Mouse (Mus musculus) right cerebral cortex, adult 2 months (tissue): ENCODE results near the gene Fgd4.
"Not testable (repeated sequence)": the region's sequence is repeated elsewhere in the genome, so short reads cannot be mapped to it uniquely, and the experiment has no call there.

ENCODE experiments used
- DNase-seq, 2 experiments: peaks; one replicate each; pipeline ENCODE4 v3.0.0; 2021 to 2022; ENCODE audit warnings: low spot score in 2 of 2

Gene Fgd4

GRCm38 (mm10) chr16:16542956-16543441, 57.4 kb downstream of the Fgd4 start:
- no peak for DNase-seq

DNA sequence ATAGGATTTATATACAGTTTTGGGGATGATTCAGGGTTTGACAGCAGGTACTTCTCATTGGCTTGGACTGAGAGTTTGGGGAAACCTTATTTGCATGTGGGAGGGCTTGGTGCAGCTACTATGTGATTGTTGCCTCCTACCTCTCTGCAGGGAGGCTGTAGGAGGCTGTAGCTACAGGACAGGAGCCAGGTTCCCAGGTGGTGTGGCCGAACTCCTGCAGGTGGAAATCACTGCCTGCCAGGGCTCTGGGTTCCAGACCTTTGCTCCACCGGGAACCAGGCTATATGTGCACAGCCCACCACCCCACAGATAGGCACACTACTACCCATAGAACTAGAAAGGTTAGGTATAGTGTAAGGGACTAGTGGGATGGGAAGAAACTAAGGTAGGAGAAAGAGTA, 61.0 kb downstream of the Fgd4 start:
- not testable (repeated sequence) for DNase-seq

GRCm38 (mm10) chr16:16535232-16535631, 65.1 kb downstream of the Fgd4 start:
- no peak for DNase-seq

DNA sequence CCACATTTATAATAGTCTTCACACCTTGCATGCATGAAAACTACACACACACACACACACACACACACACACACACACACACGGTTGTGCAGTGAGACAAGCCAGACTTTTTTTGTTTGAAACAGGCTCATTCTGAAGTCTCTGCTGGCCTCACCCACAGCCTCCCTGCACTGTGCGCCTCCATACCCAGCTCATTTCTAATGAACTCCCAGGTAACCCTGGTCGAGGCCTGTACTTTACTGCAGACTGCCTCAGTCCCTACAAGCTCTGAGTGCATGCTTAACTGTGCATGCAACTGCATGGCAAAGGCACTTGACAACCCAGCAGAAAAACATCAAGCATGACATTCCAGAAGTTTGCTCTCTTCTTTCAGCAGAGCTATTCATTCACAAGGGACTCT, 72.3 kb downstream of the Fgd4 start:
- DNase-seq = no peak

- peak; percentile 54 to 61 for DNase-seq
Measured at GRCm38 (mm10) chr16:16527267-16527666, 73.1 kb downstream of the Fgd4 start.

GRCm38 (mm10) chr16:16526741-16527105, 73.6 kb downstream of the Fgd4 start:
- DNase-seq = no peak

GRCm38 (mm10) chr16:16526097-16526740, 74.1 kb downstream of the Fgd4 start:
- no peak for DNase-seq

GRCm38 (mm10) chr16:16525266-16525904, 75.0 kb downstream of the Fgd4 start:
- no peak for DNase-seq

- no peak for DNase-seq
Measured at GRCm38 (mm10) chr16:16523632-16524031, 76.7 kb downstream of the Fgd4 start.

GRCm38 (mm10) chr16:16522869-16523268, 77.5 kb downstream of the Fgd4 start:
- DNase-seq = not testable (repeated sequence)

DNA sequence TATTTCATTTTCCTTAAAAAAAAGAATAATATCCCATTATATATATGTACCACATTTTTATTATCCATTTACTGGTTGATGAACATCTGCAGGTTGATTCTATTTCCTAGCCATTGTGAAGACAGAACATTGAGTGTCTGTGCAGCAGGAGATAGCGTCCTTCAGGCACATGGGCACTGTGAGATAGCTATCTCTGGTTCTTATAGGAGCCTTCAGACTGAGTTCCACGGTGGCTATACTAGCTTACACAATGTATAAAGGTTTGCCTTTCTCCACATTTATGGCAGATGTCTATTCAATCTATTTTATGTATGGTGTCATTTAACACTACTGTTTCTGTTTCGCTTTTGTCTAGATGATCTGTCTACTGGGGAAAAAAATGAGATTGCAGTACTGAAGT, 98.9 kb downstream of the Fgd4 start:
- no peak for DNase-seq

DNA sequence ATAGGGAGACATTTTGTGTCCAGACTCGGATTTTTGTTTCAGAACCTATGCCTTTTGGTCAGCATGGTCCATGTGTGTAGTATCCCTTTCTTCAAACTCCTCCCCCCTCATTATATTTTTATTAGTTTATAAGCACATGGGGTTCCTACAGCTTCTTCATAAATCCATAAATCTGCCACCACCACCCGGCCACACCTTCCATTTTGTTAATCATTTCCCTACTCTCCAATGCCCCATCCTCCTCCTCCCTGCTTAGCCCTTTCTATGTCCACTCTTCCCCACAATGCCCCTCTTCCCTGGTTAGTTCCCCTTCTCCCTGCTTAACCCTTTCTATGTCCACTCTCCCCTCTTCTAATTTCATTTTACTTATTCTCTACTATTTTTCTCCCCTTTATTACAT, 99.4 kb downstream of the Fgd4 start:
- DNase-seq = no peak

GRCm38 (mm10) chr16:16498798-16499197, 101.6 kb downstream of the Fgd4 start:
- DNase-seq = no peak

DNA sequence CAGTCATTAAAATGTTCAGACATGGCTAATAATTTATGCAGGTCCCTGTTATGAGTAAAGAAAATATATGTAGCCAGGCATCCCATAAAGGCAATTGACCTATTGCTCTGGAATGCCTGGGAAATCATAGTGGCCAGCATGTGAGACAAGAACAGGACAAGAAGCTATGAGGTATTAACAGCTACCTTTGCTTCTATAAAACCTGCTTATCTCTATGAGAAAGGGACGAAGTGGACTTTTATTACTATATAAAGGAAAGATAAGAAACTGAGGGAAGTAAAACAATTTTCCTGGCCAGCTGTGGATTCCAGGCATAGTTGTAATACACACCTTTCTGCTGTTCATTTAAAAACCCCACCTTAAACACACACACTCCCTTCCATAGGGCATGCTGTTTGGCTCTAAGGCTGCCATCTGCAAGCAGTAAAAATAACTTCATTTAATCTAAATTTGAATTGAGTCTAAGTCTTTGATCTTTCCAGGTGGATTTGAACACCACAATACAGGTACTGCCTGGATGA, 114.8 kb downstream of the Fgd4 start:
- DNase-seq = no peak

DNA sequence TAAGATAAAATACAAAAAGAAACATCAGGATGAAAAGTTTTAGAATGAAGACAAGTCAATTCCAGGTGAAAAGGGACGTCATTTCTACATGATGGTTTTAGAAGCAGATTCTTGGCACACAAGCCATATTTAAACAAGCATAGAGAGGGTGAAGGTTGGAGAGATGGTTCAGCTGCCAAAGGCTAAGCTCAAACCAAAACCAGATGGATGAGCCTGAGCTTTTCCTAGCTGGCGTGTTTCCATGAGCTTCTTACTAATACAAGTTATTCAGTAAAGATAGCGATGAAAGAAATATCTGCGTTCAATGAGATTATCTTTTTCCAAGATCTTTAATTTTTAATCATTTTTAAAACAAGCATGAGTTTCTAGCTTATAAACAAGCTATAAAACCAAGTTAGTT, 115.7 kb downstream of the Fgd4 start:
- DNase-seq = no peak

DNA sequence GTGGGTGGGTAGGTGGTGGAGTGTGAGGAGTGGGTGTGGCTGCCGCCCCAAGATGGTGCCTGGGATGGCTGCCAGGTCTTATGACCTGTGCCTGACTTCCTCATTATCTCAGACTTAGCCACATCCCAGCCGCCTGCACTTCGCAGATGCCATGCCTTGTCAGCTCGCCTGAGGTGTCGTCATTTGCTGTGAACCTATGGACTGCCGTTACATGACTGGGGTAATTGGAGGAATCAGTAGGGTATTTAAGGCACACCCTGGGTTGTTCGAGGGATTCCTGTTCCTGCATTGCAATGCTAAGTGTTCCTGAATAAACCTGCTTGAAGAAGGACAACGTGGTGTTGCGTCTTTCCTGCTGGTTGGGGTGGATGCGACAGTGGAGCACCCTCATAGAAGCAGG, 126.9 kb downstream of the Fgd4 start:
- not testable (repeated sequence) for DNase-seq

- DNase-seq = no peak
Measured at GRCm38 (mm10) chr16:16450021-16450420, 150.3 kb downstream of the Fgd4 start.

GRCm38 (mm10) chr16:16438436-16438835, 161.9 kb downstream of the Fgd4 start:
- DNase-seq = no peak

DNA sequence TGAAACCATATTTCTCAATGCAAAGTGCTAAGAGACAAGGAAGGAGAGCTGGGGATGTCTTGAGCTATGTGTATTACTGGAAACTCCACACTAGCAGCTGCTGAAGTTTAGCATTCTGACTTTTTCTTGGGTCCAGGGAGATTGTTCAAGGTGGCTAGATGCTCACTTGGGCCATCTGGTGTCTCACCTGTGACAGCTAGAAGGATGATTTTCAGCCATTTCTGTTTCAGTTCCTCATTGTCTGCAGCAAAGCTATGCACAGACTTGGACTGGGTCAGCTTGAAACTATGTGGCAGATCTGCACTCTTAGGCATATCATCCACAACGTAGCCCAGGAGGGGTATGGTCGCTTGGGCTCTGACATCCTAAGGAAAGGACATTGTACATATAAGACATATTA, 177.9 kb downstream of the Fgd4 start:
- no peak for DNase-seq

DNA sequence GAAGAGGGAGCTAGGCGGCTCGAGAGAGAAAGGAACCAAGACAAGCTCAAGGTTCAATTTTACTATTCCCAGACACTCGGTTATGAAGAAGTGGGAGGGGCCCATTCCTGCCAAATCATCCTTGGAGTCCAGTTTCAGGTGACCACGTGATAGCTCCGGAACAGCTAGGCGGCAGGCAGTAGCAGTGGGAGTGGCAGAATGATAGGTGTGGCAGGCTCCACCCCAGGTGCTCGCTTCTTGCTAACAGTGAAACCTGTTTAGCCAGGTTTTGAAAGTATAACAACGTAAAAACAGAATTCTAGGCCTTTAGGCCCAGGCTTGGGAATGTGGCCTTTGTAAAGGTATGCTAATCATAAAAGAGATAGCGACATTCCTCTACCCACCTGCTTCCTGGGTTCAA, 233.1 kb downstream of the Fgd4 start:
- DNase-seq = not testable (repeated sequence)
